Mouse (Mus musculus) kidney, postnatal 0 days (tissue): Measurements from ENCODE around the gene Raver2. TPM values are rescaled to one million over a fixed set of nuclear protein-coding genes. Genes with fewer than 3 reads are reported as not detected.

Experiments
- ATAC-seq: fragments of 200-750 bp; cut with Nextera tagmentation; replicated peaks from 2 replicates; pipeline ENCODE4 v1.8.0; 2017; ENCODE audit warnings: low read depth, moderate number of reproducible peaks, moderate TSS enrichment, moderate library complexity; ENCODE audit not compliant: low FRiP score
- DNase-seq: peaks from one replicate; pipeline ENCODE4 v3.0.0-alpha.2; 2016; ENCODE audit warnings: low spot score
- H3K27ac ChIP-seq: fragments of 300-500 bp; sonication (generic); 2 replicates; pipeline ENCODE4 v1.5.1; 2014; ENCODE audit warnings: mild to moderate bottlenecking
- H3K27me3 ChIP-seq: fragments of 300-500 bp; sonication (generic); 2 replicates; pipeline ENCODE4 v1.6.1; 2014; ENCODE audit warnings: low read length, mixed read lengths; ENCODE audit not compliant: insufficient read depth
- H3K36me3 ChIP-seq: fragments of 300-500 bp; sonication (generic); 2 replicates; pipeline ENCODE4 v1.6.1; 2014; ENCODE audit warnings: low read length, mixed read lengths; ENCODE audit not compliant: insufficient read depth
- H3K4me1 ChIP-seq: fragments of 300-500 bp; sonication (generic); replicated peaks from 2 replicates; pipeline ENCODE4 v1.6.1; 2014; ENCODE audit warnings: antibody characterized with exemption, low read length, mixed read lengths; ENCODE audit not compliant: insufficient read depth
- H3K4me2 ChIP-seq: fragments of 300-500 bp; sonication (generic); 2 replicates; pipeline ENCODE4 v1.6.1; 2014; ENCODE audit warnings: mild to moderate bottlenecking, low read length, moderate library complexity, mixed read lengths
- H3K4me3 ChIP-seq: fragments of 300-500 bp; sonication (generic); replicated peaks from 2 replicates; pipeline ENCODE4 v1.5.1; 2014; ENCODE audit warnings: low read depth, low read length
- H3K9ac ChIP-seq: fragments of 300-500 bp; sonication (generic); 2 replicates; pipeline ENCODE4 v1.6.1; 2014; ENCODE audit warnings: low read depth, low read length
- H3K9me3 ChIP-seq: fragments of 300-500 bp; sonication (generic); replicated peaks from 2 replicates; pipeline ENCODE4 v1.6.1; 2016; ENCODE audit warnings: low read length, inconsistent platforms, mixed read lengths
- CTCF ChIP-seq: IDR thresholded peaks from 2 replicates; pipeline ENCODE4 v1.5.1; 2016; ENCODE audit warnings: antibody characterized with exemption, low read depth, mild to moderate bottlenecking, moderate library complexity
- WGBS: fragments of 180-500 bp; shearing (Covaris S2); extraction: QIAGEN DNeasy Blood & Tissue Kit; methylation state at CpG from one replicate; pipeline ENCODE4 v1.1.7; 2014; 5-methylcytosine and 5-hydroxymethylcytosine counted together
- polyA plus RNA-seq: library from polyadenylated mRNA; unstranded; fragments of >200 nt; fragmentation: Nextera tagmentation; extraction: Ambion mirVana; gene quantifications from 2 replicates; pipeline ENCODE4 v1.2.1, GENCODE M21; 2015

Raver2 gene
- polyA plus RNA-seq, 1 experiment from 2014 or later = 9.2 TPM

DNA sequence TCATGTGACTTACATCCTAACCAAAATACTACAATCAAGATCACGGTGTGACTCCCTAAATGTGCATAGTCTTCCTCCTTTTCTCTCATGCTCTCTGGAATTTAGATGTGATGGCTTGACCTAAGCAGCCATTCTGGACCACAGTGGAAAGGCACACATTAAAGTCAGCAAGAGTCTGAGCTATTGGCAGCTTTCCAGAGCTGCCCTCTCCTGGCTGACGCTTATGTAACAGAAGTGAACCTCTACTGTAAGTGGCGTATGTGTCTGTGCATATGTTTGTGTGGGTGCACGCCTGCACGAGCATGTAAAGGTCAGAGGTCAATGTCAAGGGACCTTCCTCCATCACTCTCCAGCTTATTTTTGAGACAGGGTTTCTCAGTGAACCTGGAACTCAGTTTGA, 33.7 kb upstream of the Raver2 start:
- Histone ChIP-seq H3K27ac (no peak overlapping the region), H3K36me3 (no peaks in the 10 kb centered on the region), H3K4me1 (no peaks in the 10 kb centered on the region), H3K4me2 (no peak overlapping the region), H3K27me3 (no peaks in the 10 kb centered on the region), H3K9ac (no peak overlapping the region), H3K4me3 (no peak overlapping the region), H3K9me3 (no peaks in the 10 kb centered on the region)
- no peak for TF ChIP-seq CTCF
- ATAC-seq = no peak
- no peak for DNase-seq
- 65% methylated on average over 5 of the region's 5 CpGs for WGBS

DNA sequence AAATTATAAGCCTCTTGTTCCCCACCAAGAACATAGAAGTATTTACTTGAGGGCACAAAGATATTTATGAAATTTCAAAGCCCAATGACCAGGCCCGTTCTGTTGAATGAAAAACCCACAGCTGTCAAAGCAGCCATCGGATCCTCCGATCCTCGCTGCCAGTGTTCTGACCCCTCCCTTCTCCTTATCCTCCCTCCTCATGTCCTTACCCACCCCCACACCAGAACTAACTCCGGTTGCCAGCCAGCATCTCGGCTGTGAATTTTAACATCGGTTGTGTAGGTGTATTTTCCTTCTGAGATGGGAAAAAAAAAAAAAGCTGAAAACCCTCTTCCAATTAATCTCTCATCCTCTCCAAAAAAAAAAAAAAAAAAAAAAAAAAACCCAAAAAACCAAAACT, 31.6 kb upstream of the Raver2 start:
- Histone ChIP-seq H3K4me3 (no peak overlapping the region), H3K36me3 (no peaks in the 10 kb centered on the region), H3K27me3 (no peaks in the 10 kb centered on the region), H3K4me2 (no peak overlapping the region), H3K27ac (no peak overlapping the region), H3K4me1 (no peaks in the 10 kb centered on the region), H3K9ac (no peak overlapping the region), H3K9me3 (no peaks in the 10 kb centered on the region)
- no peak for DNase-seq
- ATAC-seq = no peak
- TF ChIP-seq CTCF = no peak
- 32% methylated on average over 7 of the region's 7 CpGs for WGBS

DNA sequence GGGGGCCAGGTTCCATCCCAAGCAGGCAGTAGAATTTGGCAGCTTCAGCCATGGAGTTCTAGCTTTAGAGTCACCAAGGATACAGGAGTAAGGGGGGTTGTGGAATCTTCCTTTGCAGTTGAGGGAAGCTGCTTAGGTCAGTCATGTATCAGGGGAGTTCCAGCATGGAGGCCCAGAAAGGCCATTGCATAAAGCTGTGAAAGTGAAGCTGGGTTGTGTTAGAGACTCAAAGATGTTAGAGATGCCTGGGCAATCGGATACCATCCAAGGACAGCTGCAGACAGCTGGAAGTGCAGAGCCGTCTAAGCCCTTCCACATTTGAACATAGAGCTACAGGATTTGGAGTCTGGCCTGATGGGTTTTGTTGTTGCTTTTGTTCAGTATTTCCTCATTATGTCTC, 25.1 kb upstream of the Raver2 start:
- no peak overlapping the region for H3K4me3 ChIP-seq
- no peaks in the 10 kb centered on the region for H3K36me3 ChIP-seq
- WGBS = 63% methylated on average over 2 of the region's 2 CpGs
- H3K27ac ChIP-seq = no peak overlapping the region
- TF ChIP-seq CTCF = no peak
- H3K4me1 ChIP-seq = no peaks in the 10 kb centered on the region
- no peaks in the 10 kb centered on the region for H3K9me3 ChIP-seq
- DNase-seq = no peak
- H3K4me2 ChIP-seq = no peak overlapping the region
- no peak overlapping the region for H3K9ac ChIP-seq
- no peak for ATAC-seq
- no peaks in the 10 kb centered on the region for H3K27me3 ChIP-seq

DNA sequence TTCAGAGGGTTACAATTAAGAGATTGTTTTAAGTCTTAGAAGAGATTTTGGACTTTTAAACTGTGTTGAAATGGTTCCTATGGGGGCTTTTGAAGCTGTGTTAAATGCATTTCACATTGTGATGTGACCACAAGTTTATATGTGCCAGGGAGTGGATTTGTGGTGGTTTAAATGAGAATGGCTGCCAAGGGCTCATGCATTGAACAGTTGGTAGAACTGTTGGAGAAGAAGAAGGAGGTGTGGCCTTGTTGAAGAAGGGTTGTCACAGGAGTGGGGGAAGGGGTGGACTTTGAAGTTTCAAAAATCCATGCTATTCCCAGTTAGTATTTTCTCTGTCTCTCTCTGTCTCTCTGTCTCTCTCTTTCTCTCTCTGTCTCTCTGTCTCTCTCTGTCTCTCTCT, 24.6 kb upstream of the Raver2 start:
- Histone ChIP-seq H3K36me3 (no peaks in the 10 kb centered on the region), H3K9me3 (no peaks in the 10 kb centered on the region), H3K4me3 (no peak overlapping the region), H3K4me1 (no peaks in the 10 kb centered on the region), H3K27ac (no peak overlapping the region), H3K4me2 (no peak overlapping the region), H3K9ac (no peak overlapping the region), H3K27me3 (no peaks in the 10 kb centered on the region)
- ATAC-seq = no peak
- DNase-seq = no peak
- no peak for TF ChIP-seq CTCF

DNA sequence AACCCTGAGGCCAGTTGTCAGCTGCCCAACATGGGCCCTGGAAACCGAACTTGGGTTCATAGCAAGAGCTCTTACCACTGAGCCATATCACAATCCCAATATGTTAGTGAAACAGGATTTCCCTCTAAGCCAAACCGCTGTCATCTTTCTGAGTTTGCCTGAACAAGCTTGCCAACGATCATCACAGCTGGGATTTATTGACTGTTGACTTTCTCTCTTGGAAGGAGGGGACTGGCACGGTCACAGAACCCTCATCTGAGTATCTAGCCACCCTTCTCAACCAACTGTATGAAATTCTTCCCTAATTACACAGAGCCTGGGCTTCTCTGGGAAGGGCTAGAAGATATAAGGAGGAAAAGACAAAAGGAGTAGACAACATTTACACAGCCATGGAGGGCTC, 22.2 kb upstream of the Raver2 start:
- DNase-seq = no peak

DNA sequence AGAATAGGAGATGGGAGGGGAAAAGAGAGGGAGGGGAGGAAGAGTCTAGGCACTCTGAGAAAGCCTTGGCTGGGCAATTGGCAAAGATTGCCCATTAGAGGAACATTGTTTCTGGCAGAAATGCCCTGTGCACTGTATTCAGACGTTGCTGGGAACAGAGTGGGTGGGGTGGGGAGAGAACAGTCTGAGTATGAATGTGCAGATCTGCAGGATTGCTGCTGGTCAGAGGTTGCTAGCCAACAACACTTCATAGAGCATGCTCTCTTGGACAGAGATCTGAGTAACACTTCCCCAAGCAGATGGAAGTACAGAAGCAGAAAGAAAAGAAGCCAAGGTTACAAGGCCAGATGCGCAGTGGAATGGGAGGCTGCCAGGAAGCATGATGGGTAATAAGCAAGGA, 6.6 kb upstream of the Raver2 start:
- Histone ChIP-seq H3K4me1 (no peaks in the 10 kb centered on the region), H3K4me3 (no peak overlapping the region), H3K36me3 (no peaks in the 10 kb centered on the region), H3K4me2 (no peak overlapping the region), H3K9ac (no peak overlapping the region), H3K9me3 (no peaks in the 10 kb centered on the region), H3K27ac (no peak overlapping the region), H3K27me3 (no peaks in the 10 kb centered on the region)
- DNase-seq = no peak
- 68% methylated on average over 2 of the region's 2 CpGs for WGBS
- ATAC-seq = no peak
- TF ChIP-seq CTCF = no peak

More for the DNA sequence above, 22.2 kb upstream of the Raver2 start:
- no peak for TF ChIP-seq CTCF
- H3K4me3 ChIP-seq = no peak overlapping the region
- H3K9me3 ChIP-seq = no peaks in the 10 kb centered on the region
- H3K9ac ChIP-seq = no peak overlapping the region
- H3K36me3 ChIP-seq = no peaks in the 10 kb centered on the region
- no peaks in the 10 kb centered on the region for H3K4me1 ChIP-seq
- no peak overlapping the region for H3K27ac ChIP-seq
- H3K4me2 ChIP-seq = no peak overlapping the region
- H3K27me3 ChIP-seq = no peaks in the 10 kb centered on the region
- ATAC-seq = no peak
- 59% methylated on average over 4 of the region's 4 CpGs for WGBS

DNA sequence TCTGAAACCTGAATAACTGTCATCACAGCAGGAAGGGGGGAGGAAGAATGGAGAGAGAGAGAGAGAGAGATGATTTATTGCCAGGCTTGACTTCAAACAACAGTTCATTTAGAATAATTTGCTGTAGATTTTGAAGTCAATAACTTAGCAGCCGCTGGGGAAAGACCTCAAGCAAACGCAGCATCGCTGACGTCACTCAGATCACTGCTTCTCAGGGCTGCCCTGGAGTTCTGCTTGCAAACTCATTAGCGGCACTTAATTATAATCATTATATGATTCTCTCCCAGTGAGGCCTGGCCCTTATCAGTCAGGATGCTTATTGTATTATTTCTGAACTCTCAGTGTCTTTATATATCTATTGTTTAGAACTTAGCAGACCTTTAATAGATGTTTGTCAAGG, 2.4 kb upstream of the Raver2 start:
- H3K27ac ChIP-seq = no peak overlapping the region
- no peaks in the 10 kb centered on the region for H3K4me1 ChIP-seq
- no peaks in the 10 kb centered on the region for H3K9me3 ChIP-seq
- no peaks in the 10 kb centered on the region for H3K27me3 ChIP-seq
- H3K36me3 ChIP-seq = no peaks in the 10 kb centered on the region
- 46% methylated on average over 5 of the region's 5 CpGs for WGBS
- ATAC-seq (no peak), DNase-seq (no peak)
- TF ChIP-seq CTCF = no peak
- no peak overlapping the region for H3K4me2 ChIP-seq
- H3K4me3 ChIP-seq = no peak overlapping the region
- H3K9ac ChIP-seq = no peak overlapping the region
